Comparison of ENCODE assay signal across 18 mouse cellular contexts in the genomic region with DNA sequence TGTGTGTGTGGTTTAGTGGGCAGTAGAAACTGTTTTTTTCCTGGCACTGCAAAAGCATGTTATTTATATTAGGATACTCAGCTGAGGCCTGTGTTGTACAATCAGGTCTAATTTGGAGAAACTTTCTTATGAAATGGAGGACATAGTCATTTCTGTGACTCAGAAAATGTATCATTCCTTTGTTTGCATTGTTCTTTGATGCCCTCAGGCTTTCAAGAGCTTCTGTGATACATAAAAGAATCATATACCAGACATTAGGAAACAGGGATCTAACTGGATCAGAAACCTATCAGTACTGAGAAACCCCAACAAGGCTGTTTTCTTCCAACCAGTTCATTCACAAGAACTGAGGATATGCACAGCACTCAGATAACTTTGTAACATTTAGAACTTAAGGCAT.
"Had no signal": no experiment of that assay in that cellular context is flagged by ENCODE, and none has a peak within 500 bp of the region (broad histone marks: within the 10 kb centered on the region; RNA-seq: fewer than 3 reads in every experiment).

No protein-coding gene starts in this region.

- DNase-seq: cerebellum, postnatal 10 days; cerebellum, postnatal 14 days; cerebellum, postnatal 25 days; cerebellum, postnatal 36 days; embryo, embryonic 11 days; forebrain, postnatal 0 days; gastrocnemius, adult 2 months; gastrocnemius, postnatal 10 days; gastrocnemius, postnatal 14 days; gastrocnemius, postnatal 25 days; gastrocnemius, postnatal 36 days; heart, adult 11 months; heart, adult 18-20 months; heart, adult 2 months had no signal

- ATAC-seq: forebrain, embryonic 13.5 days; forebrain, embryonic 14.5 days; forebrain, embryonic 15.5 days; forebrain, embryonic 16.5 days; forebrain, postnatal 0 days had no signal
